Mouse (Mus musculus): ENCODE measurements around the gene Cd5.

DNA sequence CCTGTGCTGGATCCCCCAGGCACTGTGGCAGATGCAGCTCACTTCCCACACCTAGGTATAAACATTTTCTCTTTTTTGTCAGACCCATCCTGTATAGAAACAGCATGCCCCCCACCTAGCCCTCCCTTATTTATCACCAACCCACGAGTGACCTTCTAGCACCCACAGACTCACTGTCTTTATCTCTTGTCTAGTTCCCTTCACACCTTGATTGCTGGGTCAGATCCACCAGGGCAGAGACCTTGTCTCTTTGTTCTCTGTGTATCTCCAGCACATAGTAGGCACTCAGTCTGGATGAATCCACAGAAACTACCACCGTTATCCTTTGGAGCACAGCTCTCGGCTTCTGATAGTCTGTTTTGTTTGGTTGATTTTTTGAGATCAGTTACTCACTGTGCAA lies 3.7 kb downstream of the Cd5 start:
- TF ChIP-seq CTCF (IDR thresholded peaks at IDR 0.05; ENCODE audit: insufficient read depth, low read depth, low read length) (no peak), POLR2A (IDR thresholded peaks at IDR 0.05; ENCODE audit: insufficient read depth, low read depth, low read length) (no peak)

Measured in olfactory bulb, adult 2 months (tissue).